Mouse (Mus musculus): ENCODE results near the gene Ndufc2. TPM values are rescaled to one million over a fixed set of nuclear protein-coding genes. Genes with fewer than 3 reads are reported as not detected.

Gene Ndufc2
- polyA plus RNA-seq, 1 experiment = 389 TPM

GRCm38 (mm10) chr7:97375101-97375500 lies 24.7 kb upstream of the Ndufc2 start:
- no peak overlapping the region for H3K4me3 ChIP-seq (ENCODE audit: insufficient read depth, low read depth, low read length)
- no peaks in the 10 kb centered on the region for H3K27me3 ChIP-seq (replicated peaks; ENCODE audit: control insufficient read depth, insufficient read depth, low read length)
- TF ChIP-seq POLR2A (IDR thresholded peaks at IDR 0.05; ENCODE audit: low read depth, low read length) (no peak), CTCF (conservative IDR thresholded peaks at IDR 0.05; ENCODE audit: insufficient read depth, insufficient read length, low read depth, low read length) (no peak)
- DNase-seq = no peak
- H3K27ac ChIP-seq (ENCODE audit: insufficient read depth, low read depth, low read length) = no peak overlapping the region
- 95% methylated on average over 9 of the region's 9 CpGs for WGBS
- no peaks in the 10 kb centered on the region for H3K4me1 ChIP-seq (ENCODE audit: control insufficient read depth, insufficient read depth, low read length)
- H3K36me3 ChIP-seq (ENCODE audit: control insufficient read depth, insufficient read depth, low read length) = no peaks in the 10 kb centered on the region

GRCm38 (mm10) chr7:97375906-97376305 lies 23.9 kb upstream of the Ndufc2 start:
- Histone ChIP-seq H3K36me3 (ENCODE audit: control insufficient read depth, insufficient read depth, low read length) (no peaks in the 10 kb centered on the region), H3K4me1 (ENCODE audit: control insufficient read depth, insufficient read depth, low read length) (no peaks in the 10 kb centered on the region), H3K27me3 (replicated peaks; ENCODE audit: control insufficient read depth, insufficient read depth, low read length) (no peaks in the 10 kb centered on the region), H3K27ac (ENCODE audit: insufficient read depth, low read depth, low read length) (no peak overlapping the region), H3K4me3 (ENCODE audit: insufficient read depth, low read depth, low read length) (no peak overlapping the region)
- no peak for TF ChIP-seq CTCF (conservative IDR thresholded peaks at IDR 0.05; ENCODE audit: insufficient read depth, insufficient read length, low read depth, low read length)
- no peak for TF ChIP-seq POLR2A (IDR thresholded peaks at IDR 0.05; ENCODE audit: low read depth, low read length)
- no peak for DNase-seq
- WGBS = 78% methylated on average over 2 of the region's 2 CpGs

GRCm38 (mm10) chr7:97379304-97379703 lies 20.5 kb upstream of the Ndufc2 start:
- Histone ChIP-seq H3K4me1 (ENCODE audit: control insufficient read depth, insufficient read depth, low read length) (no peaks in the 10 kb centered on the region), H3K27me3 (replicated peaks; ENCODE audit: control insufficient read depth, insufficient read depth, low read length) (no peaks in the 10 kb centered on the region), H3K36me3 (ENCODE audit: control insufficient read depth, insufficient read depth, low read length) (no peaks in the 10 kb centered on the region), H3K27ac (ENCODE audit: insufficient read depth, low read depth, low read length) (no peak overlapping the region), H3K4me3 (ENCODE audit: insufficient read depth, low read depth, low read length) (no peak overlapping the region)
- DNase-seq = no peak
- TF ChIP-seq POLR2A (IDR thresholded peaks at IDR 0.05; ENCODE audit: low read depth, low read length) = no peak
- TF ChIP-seq CTCF (conservative IDR thresholded peaks at IDR 0.05; ENCODE audit: insufficient read depth, insufficient read length, low read depth, low read length) = no peak
- WGBS = 89% methylated on average over 5 of the region's 5 CpGs

- no peaks in the 10 kb centered on the region for H3K36me3 ChIP-seq (ENCODE audit: control insufficient read depth, insufficient read depth, low read length)
- WGBS = 87% methylated on average over 5 of the region's 5 CpGs
- TF ChIP-seq POLR2A (IDR thresholded peaks at IDR 0.05; ENCODE audit: low read depth, low read length) (no peak), CTCF (conservative IDR thresholded peaks at IDR 0.05; ENCODE audit: insufficient read depth, insufficient read length, low read depth, low read length) (no peak)
- H3K4me1 ChIP-seq (ENCODE audit: control insufficient read depth, insufficient read depth, low read length) = no peaks in the 10 kb centered on the region
- no peak overlapping the region for H3K27ac ChIP-seq (ENCODE audit: insufficient read depth, low read depth, low read length)
- no peak overlapping the region for H3K4me3 ChIP-seq (ENCODE audit: insufficient read depth, low read depth, low read length)
- DNase-seq = no peak
- H3K27me3 ChIP-seq (replicated peaks; ENCODE audit: control insufficient read depth, insufficient read depth, low read length) = no peaks in the 10 kb centered on the region
These were observed 19.2 kb upstream of the Ndufc2 start for GRCm38 (mm10) chr7:97380500-97381123.

GRCm38 (mm10) chr7:97382661-97383060 lies 17.1 kb upstream of the Ndufc2 start:
- H3K36me3 ChIP-seq (ENCODE audit: control insufficient read depth, insufficient read depth, low read length) = no peaks in the 10 kb centered on the region
- H3K27ac ChIP-seq (ENCODE audit: insufficient read depth, low read depth, low read length) = no peak overlapping the region
- no peak for DNase-seq
- TF ChIP-seq CTCF (conservative IDR thresholded peaks at IDR 0.05; ENCODE audit: insufficient read depth, insufficient read length, low read depth, low read length) (no peak), POLR2A (IDR thresholded peaks at IDR 0.05; ENCODE audit: low read depth, low read length) (no peak)
- H3K27me3 ChIP-seq (replicated peaks; ENCODE audit: control insufficient read depth, insufficient read depth, low read length) = no peaks in the 10 kb centered on the region
- no peak overlapping the region for H3K4me3 ChIP-seq (ENCODE audit: insufficient read depth, low read depth, low read length)
- WGBS = 97% methylated on average over 8 of the region's 8 CpGs
- no peaks in the 10 kb centered on the region for H3K4me1 ChIP-seq (ENCODE audit: control insufficient read depth, insufficient read depth, low read length)

GRCm38 (mm10) chr7:97383496-97384132 lies 16.2 kb upstream of the Ndufc2 start:
- H3K4me1 ChIP-seq (ENCODE audit: control insufficient read depth, insufficient read depth, low read length) = no peaks in the 10 kb centered on the region
- no peaks in the 10 kb centered on the region for H3K27me3 ChIP-seq (replicated peaks; ENCODE audit: control insufficient read depth, insufficient read depth, low read length)
- no peaks in the 10 kb centered on the region for H3K36me3 ChIP-seq (ENCODE audit: control insufficient read depth, insufficient read depth, low read length)
- H3K27ac ChIP-seq (ENCODE audit: insufficient read depth, low read depth, low read length) = no peak overlapping the region
- DNase-seq = no peak
- TF ChIP-seq CTCF (conservative IDR thresholded peaks at IDR 0.05; ENCODE audit: insufficient read depth, insufficient read length, low read depth, low read length) = no peak
- TF ChIP-seq POLR2A (IDR thresholded peaks at IDR 0.05; ENCODE audit: low read depth, low read length) = no peak
- WGBS = 68% methylated on average over 10 of the region's 10 CpGs
- H3K4me3 ChIP-seq (ENCODE audit: insufficient read depth, low read depth, low read length) = no peak overlapping the region

- Histone ChIP-seq H3K27me3 (replicated peaks; ENCODE audit: control insufficient read depth, insufficient read depth, low read length) (no peaks in the 10 kb centered on the region), H3K27ac (ENCODE audit: insufficient read depth, low read depth, low read length) (no peak overlapping the region), H3K36me3 (ENCODE audit: control insufficient read depth, insufficient read depth, low read length) (no peaks in the 10 kb centered on the region), H3K4me1 (ENCODE audit: control insufficient read depth, insufficient read depth, low read length) (no peaks in the 10 kb centered on the region), H3K4me3 (ENCODE audit: insufficient read depth, low read depth, low read length) (no peak overlapping the region)
- no peak for DNase-seq
- TF ChIP-seq CTCF (conservative IDR thresholded peaks at IDR 0.05; ENCODE audit: insufficient read depth, insufficient read length, low read depth, low read length) (no peak), POLR2A (IDR thresholded peaks at IDR 0.05; ENCODE audit: low read depth, low read length) (no peak)
- 88% methylated on average over 7 of the region's 7 CpGs for WGBS
These were observed 13.5 kb upstream of the Ndufc2 start for GRCm38 (mm10) chr7:97386106-97386805.
